Mouse (Mus musculus) G1E (cell line): ENCODE measurements around the gene March1. TPM values are rescaled to one million over a fixed set of nuclear protein-coding genes. Genes with fewer than 3 reads are reported as not detected.

Source experiments
- ATAC-seq: 2 replicates; pipeline ENCODE4 v1.8.0; 2016; ENCODE audit warnings: mild to moderate bottlenecking; ENCODE audit not compliant: insufficient number of reproducible peaks, poor library complexity, low FRiP score, severe bottlenecking; ENCODE audit errors: extremely low read depth
- DNase-seq: peaks from one replicate; pipeline ENCODE4 v3.0.0; 2012; ENCODE audit warnings: low spot score
- H3K27me3 ChIP-seq: 2 replicates; pipeline ENCODE4 v1.6.1; 2012; ENCODE audit warnings: mild to moderate bottlenecking, low read length, inconsistent platforms; ENCODE audit not compliant: insufficient read depth
- H3K36me3 ChIP-seq: replicated peaks from 2 replicates; pipeline ENCODE3; 2012; ENCODE audit warnings: mild to moderate bottlenecking, inconsistent platforms
- H3K4me1 ChIP-seq: 2 replicates; pipeline ENCODE4 v1.6.1; 2012; ENCODE audit warnings: low read depth, low read length, inconsistent platforms, mixed read lengths; ENCODE audit not compliant: insufficient read depth
- H3K4me3 ChIP-seq: 2 replicates; pipeline ENCODE4 v1.5.1; 2012; ENCODE audit warnings: low read depth, mild to moderate bottlenecking, inconsistent platforms, low read length, moderate library complexity, mixed read lengths
- H3K9me3 ChIP-seq: replicated peaks from 2 replicates; pipeline ENCODE4 v1.6.1; 2012; ENCODE audit warnings: inconsistent platforms
- CTCF ChIP-seq: IDR thresholded peaks from 2 replicates; pipeline ENCODE4 v1.5.1; 2012; ENCODE audit warnings: low read depth, low read length, inconsistent platforms, mixed read lengths
- GATA1 ChIP-seq: IDR thresholded peaks from 2 replicates; pipeline ENCODE4 v1.6.1; 2012; ENCODE audit warnings: borderline replicate concordance, low read length, inconsistent platforms, mixed read lengths
- GATA2 ChIP-seq: IDR thresholded peaks from 2 replicates; pipeline ENCODE4 v1.6.1; 2012; ENCODE audit warnings: low read depth, low read length, inconsistent platforms, borderline replicate concordance
- POLR2AphosphoS5 ChIP-seq: IDR thresholded peaks from 2 replicates; pipeline ENCODE4 v1.6.1; 2012; ENCODE audit warnings: low read depth, low read length, inconsistent platforms; ENCODE audit not compliant: insufficient replicate concordance
- TAL1 ChIP-seq: conservative IDR thresholded peaks from 2 replicates; pipeline ENCODE4 v1.6.1; 2012; ENCODE audit warnings: low read depth, low read length, inconsistent platforms, mixed read lengths
- polyA plus RNA-seq: library from polyadenylated mRNA; stranded (reverse); fragments of >175 nt; gene quantifications from 2 replicates; pipeline ENCODE4 v1.2.3, GENCODE M21; 2012
- total RNA-seq, 2 experiments: library from RNA; stranded (forward) in 1 of 2; stranded (reverse) in 1 of 2; fragments of 200-1000 nt in 1 of 2; fragments of >200 nt in 1 of 2; fragmentation: Nextera tagmentation in 1 of 2; gene quantifications; 2 replicates each; pipeline ENCODE4 v1.2.3; 2014 to 2017

Gene March1
- total and polyA plus RNA-seq, 3 experiments: 0.16 TPM; not detected in 2

- no peak for DNase-seq
- no peaks in the 10 kb centered on the region for H3K9me3 ChIP-seq
- H3K4me3 ChIP-seq: no peak overlapping the region
- no peaks in the 10 kb centered on the region for H3K36me3 ChIP-seq
- no peak for TF ChIP-seq CTCF
- no peak for TF ChIP-seq POLR2AphosphoS5
- no peaks in the 10 kb centered on the region for H3K27me3 ChIP-seq
- H3K4me1 ChIP-seq: no peaks in the 10 kb centered on the region; the same call in 1 of the 2 replicates
- no peak for ATAC-seq
Measured at GRCm38 (mm10) chr8:65645945-65646344, 28.2 kb downstream of the March1 start.

- ATAC-seq (no peak), DNase-seq (no peak)
- Histone ChIP-seq H3K36me3 (no peaks in the 10 kb centered on the region), H3K9me3 (no peaks in the 10 kb centered on the region), H3K27me3 (peaks cover 7% of the 10 kb centered on the region), H3K4me3 (no peak overlapping the region), H3K4me1 (no peaks in the 10 kb centered on the region)
- TF ChIP-seq TAL1: no peak
- TF ChIP-seq GATA2: no peak
- no peak for TF ChIP-seq CTCF
- no peak for TF ChIP-seq POLR2AphosphoS5
- TF ChIP-seq GATA1: no peak
Measured at GRCm38 (mm10) chr8:65655924-65656323, 38.2 kb downstream of the March1 start.

GRCm38 (mm10) chr8:65661885-65662284 is 44.2 kb downstream of the March1 start:
- Histone ChIP-seq H3K4me1 (no peaks in the 10 kb centered on the region), H3K4me3 (no peak overlapping the region), H3K36me3 (no peaks in the 10 kb centered on the region), H3K9me3 (no peaks in the 10 kb centered on the region), H3K27me3 (peaks cover 7% of the 10 kb centered on the region)
- no peak for TF ChIP-seq GATA2
- TF ChIP-seq POLR2AphosphoS5: no peak
- no peak for TF ChIP-seq GATA1
- TF ChIP-seq TAL1: no peak
- no peak for TF ChIP-seq CTCF
- ATAC-seq: no peak
- no peak for DNase-seq

- no peak for ATAC-seq
- Histone ChIP-seq H3K27me3 (no peaks in the 10 kb centered on the region), H3K9me3 (no peaks in the 10 kb centered on the region), H3K4me3 (no peak overlapping the region), H3K4me1 (no peaks in the 10 kb centered on the region), H3K36me3 (no peaks in the 10 kb centered on the region)
- DNase-seq: no peak
- TF ChIP-seq TAL1: no peak
- no peak for TF ChIP-seq GATA1
- no peak for TF ChIP-seq CTCF
- TF ChIP-seq POLR2AphosphoS5: no peak
- TF ChIP-seq GATA2: no peak
Measured at GRCm38 (mm10) chr8:65665786-65666185, 48.1 kb downstream of the March1 start.

- DNase-seq: no peak
- H3K4me3 ChIP-seq: no peak overlapping the region
- peaks cover 17% of the 10 kb centered on the region for H3K4me1 ChIP-seq
- no peaks in the 10 kb centered on the region for H3K27me3 ChIP-seq
- H3K9me3 ChIP-seq: no peaks in the 10 kb centered on the region
- H3K36me3 ChIP-seq: no peaks in the 10 kb centered on the region
- ATAC-seq: peak; percentile 81
- TF ChIP-seq GATA2 (no peak), CTCF (no peak), GATA1 (no peak), POLR2AphosphoS5 (no peak), TAL1 (peak; percentile 60)
Measured at GRCm38 (mm10) chr8:65743066-65743465, 125.4 kb downstream of the March1 start.

- H3K36me3 ChIP-seq: no peaks in the 10 kb centered on the region
- ATAC-seq (no peak), DNase-seq (no peak)
- H3K27me3 ChIP-seq: no peaks in the 10 kb centered on the region
- H3K9me3 ChIP-seq: no peaks in the 10 kb centered on the region
- TF ChIP-seq GATA1: no peak
- no peak for TF ChIP-seq GATA2
- H3K4me3 ChIP-seq: no peak overlapping the region
- no peaks in the 10 kb centered on the region for H3K4me1 ChIP-seq
Measured at GRCm38 (mm10) chr8:65775815-65776214, 158.1 kb downstream of the March1 start.

GRCm38 (mm10) chr8:65781156-65781555 is 163.5 kb downstream of the March1 start:
- H3K4me1 ChIP-seq: peaks cover 1% of the 10 kb centered on the region; the same call in 1 of the 2 replicates
- no peak for TF ChIP-seq POLR2AphosphoS5
- no peak for TF ChIP-seq CTCF
- no peak for TF ChIP-seq GATA2
- no peak for TF ChIP-seq TAL1
- TF ChIP-seq GATA1: no peak
- H3K36me3 ChIP-seq: no peaks in the 10 kb centered on the region
- no peak for DNase-seq
- no peaks in the 10 kb centered on the region for H3K27me3 ChIP-seq
- no peak for ATAC-seq
- H3K4me3 ChIP-seq: no peak overlapping the region
- H3K9me3 ChIP-seq: no peaks in the 10 kb centered on the region
